Mouse (Mus musculus) myocyte (in vitro differentiated cells): ENCODE measurements around the gene Rsph9.

Experiments used
- E2F4 ChIP-seq: IDR thresholded peaks from one replicate; pipeline ENCODE4 v1.6.1; 2011; ENCODE audit warnings: mild to moderate bottlenecking, control low read depth, moderate library complexity; ENCODE audit not compliant: insufficient read depth
- MAX ChIP-seq: IDR thresholded peaks from one replicate; pipeline ENCODE4 v1.6.1; 2011; ENCODE audit warnings: low read depth, mild to moderate bottlenecking, control low read depth
- MYOD1 ChIP-seq, 3 experiments: IDR thresholded peaks; one replicate each; pipeline ENCODE4 v1.6.1; 2011; ENCODE audit warnings: control low read depth in 2 of 3, low read depth in 2 of 3, mild to moderate bottlenecking in 2 of 3, moderate library complexity in 1 of 3; ENCODE audit not compliant: insufficient read length in 2 of 3, control insufficient read depth in 1 of 3
- POLR2A ChIP-seq: IDR thresholded peaks from one replicate; pipeline ENCODE4 v1.6.1; 2011; ENCODE audit warnings: low read depth, mild to moderate bottlenecking, control low read depth, moderate library complexity; ENCODE audit not compliant: insufficient read length
- POLR2AphosphoS2 ChIP-seq: IDR thresholded peaks from one replicate; pipeline ENCODE4 v1.6.1; 2011; ENCODE audit warnings: low read depth, control low read depth; ENCODE audit not compliant: insufficient read length
- TCF12 ChIP-seq: IDR thresholded peaks from one replicate; pipeline ENCODE4 v1.6.1; 2011; ENCODE audit warnings: mild to moderate bottlenecking, control low read depth; ENCODE audit not compliant: poor library complexity, insufficient read depth, severe bottlenecking
- USF1 ChIP-seq: IDR thresholded peaks from one replicate; pipeline ENCODE4 v1.6.1; 2011; ENCODE audit warnings: low read depth, mild to moderate bottlenecking, control low read depth, moderate library complexity

DNA sequence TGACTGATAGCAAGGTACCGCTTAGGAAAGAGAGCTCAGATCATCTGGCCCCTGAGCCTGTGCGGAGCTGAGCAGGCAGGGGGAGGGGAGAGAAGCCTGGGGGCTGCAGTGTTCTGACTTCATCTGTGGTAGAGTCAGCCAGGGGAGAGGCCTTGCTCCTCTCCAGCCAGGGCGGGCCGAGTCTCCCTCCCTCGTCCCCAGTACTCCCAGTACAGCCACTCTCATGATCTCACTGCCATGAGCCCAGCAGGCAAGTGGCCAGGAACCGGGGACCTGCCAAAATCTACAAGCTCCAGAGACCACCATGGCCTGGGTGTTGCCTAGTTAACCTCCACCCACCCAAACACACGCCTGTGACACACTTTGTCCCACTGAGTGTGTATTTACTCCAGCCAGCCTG, 62.4 kb downstream of the Rsph9 start:
- TF ChIP-seq POLR2A: no peak
- no peak for TF ChIP-seq MAX
- TF ChIP-seq E2F4: no peak
- TF ChIP-seq POLR2AphosphoS2: no peak
- TF ChIP-seq USF1: no peak
- TF ChIP-seq TCF12: no peak
- no peak for TF ChIP-seq MYOD1 (IDR thresholded peaks at IDR 0.05; ENCODE audit: control insufficient read depth in 1 of 3, insufficient read length in 2 of 3, low read depth in 2 of 3)
